Mouse (Mus musculus): Measurements from ENCODE around the gene Samd9l. TPM values are rescaled to one million over a fixed set of nuclear protein-coding genes. Genes with fewer than 3 reads are reported as not detected.
A peak's percentile ranks its signal among the peaks of the same experiment; 100 is the strongest.
"Not testable (repeated sequence)": the region's sequence is repeated elsewhere in the genome, so short reads cannot be mapped to it uniquely, and the experiment has no call there.

The Samd9l gene
- total and polyA plus RNA-seq, 3 experiments = 1.5 to 6.4 (median 5.9) TPM

DNA sequence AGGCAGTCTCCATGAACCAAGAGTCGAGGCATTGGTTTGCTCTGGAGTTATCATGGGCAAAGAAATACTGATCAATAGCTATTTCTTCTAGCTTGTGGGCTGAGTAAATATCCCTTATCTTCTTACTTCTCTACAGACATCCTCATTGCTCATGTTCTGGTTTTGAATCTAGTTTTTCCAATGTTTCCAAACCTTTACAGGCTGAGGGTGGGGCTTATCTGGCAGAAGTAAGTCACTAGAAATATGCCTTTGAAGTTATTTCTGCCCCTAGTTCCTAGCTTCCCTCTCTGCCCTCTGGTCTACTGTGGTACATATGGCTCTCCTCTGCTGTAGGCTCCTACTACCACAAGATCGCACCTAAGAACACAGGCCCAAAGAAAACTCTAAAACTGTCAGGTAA is 20.2 kb downstream of the Samd9l start:
- Histone ChIP-seq H3K79me2 (replicated peaks; ENCODE audit: control insufficient read depth, insufficient read depth, low read length) (no peaks in the 10 kb centered on the region), H3K4me1 (ENCODE audit: control insufficient read depth, insufficient read depth, low read length) (no peaks in the 10 kb centered on the region), H3K9ac (ENCODE audit: low read depth, low read length) (no peak overlapping the region), H3K27me3 (ENCODE audit: control insufficient read depth, insufficient read depth, low read length) (no peaks in the 10 kb centered on the region), H3K27ac (no peak overlapping the region), H3K4me3 (no peak overlapping the region), H3K36me3 (ENCODE audit: control insufficient read depth, insufficient read depth, low read length) (peaks cover 5% of the 10 kb centered on the region)
- DNase-seq = no peak
- 86% methylated on average over 2 of the region's 2 CpGs for WGBS
- intact Hi-C loops (cut with DNase I) = no loop called here
- TF ChIP-seq CTCF (IDR thresholded peaks at IDR 0.05) = no peak
- TF ChIP-seq EP300 (IDR thresholded peaks at IDR 0.05; ENCODE audit: insufficient read depth, low read depth, low read length) = no peak
- no peak for TF ChIP-seq POLR2A (IDR thresholded peaks at IDR 0.05; ENCODE audit: insufficient read depth, low read depth, low read length)

DNA sequence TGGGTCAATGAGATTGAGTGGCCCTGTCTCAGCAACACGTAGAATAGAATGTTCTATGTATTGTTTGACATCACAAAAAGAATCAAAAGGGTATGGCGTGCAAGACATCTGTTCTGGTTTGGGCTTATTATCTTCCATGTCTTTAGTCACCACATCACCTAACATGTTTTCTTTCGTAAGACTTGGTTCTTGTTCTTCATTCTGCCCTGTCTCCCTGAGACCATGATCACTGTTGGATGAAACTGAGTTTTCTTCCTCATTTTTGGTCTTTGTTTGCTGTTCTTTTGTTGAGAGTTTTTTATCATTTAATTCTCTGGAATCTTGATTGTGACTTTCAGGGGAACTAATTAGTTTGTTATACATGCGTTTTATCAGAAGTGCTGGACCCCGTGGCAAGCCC is 22.7 kb downstream of the Samd9l start:
- no peak for TF ChIP-seq POLR2A (IDR thresholded peaks at IDR 0.05; ENCODE audit: insufficient read depth, low read depth, low read length)
- no peak for TF ChIP-seq CTCF (IDR thresholded peaks at IDR 0.05)
- TF ChIP-seq EP300 (IDR thresholded peaks at IDR 0.05; ENCODE audit: insufficient read depth, low read depth, low read length) = no peak
- no peak overlapping the region for H3K27ac ChIP-seq
- H3K4me3 ChIP-seq = no peak overlapping the region
- no peaks in the 10 kb centered on the region for H3K4me1 ChIP-seq (ENCODE audit: control insufficient read depth, insufficient read depth, low read length)
- intact Hi-C loops (cut with DNase I) = no loop called here
- DNase-seq = no peak
- H3K36me3 ChIP-seq (ENCODE audit: control insufficient read depth, insufficient read depth, low read length) = peaks cover 5% of the 10 kb centered on the region
- no peaks in the 10 kb centered on the region for H3K79me2 ChIP-seq (replicated peaks; ENCODE audit: control insufficient read depth, insufficient read depth, low read length)
- 87% methylated on average over 5 of the region's 5 CpGs for WGBS
- H3K27me3 ChIP-seq (ENCODE audit: control insufficient read depth, insufficient read depth, low read length) = 0 out of 2 replicates have a peak, but pooled peaks cover 2% of the 10 kb centered on the region
- no peak overlapping the region for H3K9ac ChIP-seq (ENCODE audit: low read depth, low read length)

DNA sequence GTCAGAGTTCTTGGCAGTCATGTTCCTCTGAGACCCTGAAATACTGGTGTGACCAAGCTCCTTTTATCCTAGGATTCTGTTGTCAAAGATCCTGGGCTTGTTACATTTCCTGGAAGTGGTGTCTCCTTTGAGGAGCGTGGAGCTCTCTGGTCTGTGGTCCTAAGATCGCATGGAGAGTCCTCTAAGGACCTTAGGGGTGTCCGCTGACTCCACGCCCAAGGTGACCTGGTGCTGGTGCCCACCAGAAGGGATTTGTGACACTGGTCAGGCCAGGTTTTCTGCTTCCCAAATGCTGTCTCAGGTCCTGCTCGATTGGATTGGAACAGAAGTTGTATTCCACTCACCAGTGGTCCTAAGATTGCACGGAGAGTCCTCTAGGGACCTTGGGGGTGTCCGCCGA is 29.8 kb downstream of the Samd9l start:
- intact Hi-C loops (cut with DNase I) = no loop called here
- Histone ChIP-seq H3K27ac (no peak overlapping the region), H3K9ac (ENCODE audit: low read depth, low read length) (no peak overlapping the region), H3K79me2 (replicated peaks; ENCODE audit: control insufficient read depth, insufficient read depth, low read length) (no peaks in the 10 kb centered on the region), H3K4me1 (ENCODE audit: control insufficient read depth, insufficient read depth, low read length) (no peaks in the 10 kb centered on the region), H3K4me3 (no peak overlapping the region), H3K27me3 (ENCODE audit: control insufficient read depth, insufficient read depth, low read length) (0 out of 2 replicates have a peak, but pooled peaks cover 2% of the 10 kb centered on the region), H3K36me3 (ENCODE audit: control insufficient read depth, insufficient read depth, low read length) (no peaks in the 10 kb centered on the region)
- TF ChIP-seq POLR2A (IDR thresholded peaks at IDR 0.05; ENCODE audit: insufficient read depth, low read depth, low read length) (no peak), CTCF (IDR thresholded peaks at IDR 0.05) (no peak), EP300 (IDR thresholded peaks at IDR 0.05; ENCODE audit: insufficient read depth, low read depth, low read length) (no peak)
- WGBS = 77% methylated on average over 8 of the region's 8 CpGs
- no peak for DNase-seq

DNA sequence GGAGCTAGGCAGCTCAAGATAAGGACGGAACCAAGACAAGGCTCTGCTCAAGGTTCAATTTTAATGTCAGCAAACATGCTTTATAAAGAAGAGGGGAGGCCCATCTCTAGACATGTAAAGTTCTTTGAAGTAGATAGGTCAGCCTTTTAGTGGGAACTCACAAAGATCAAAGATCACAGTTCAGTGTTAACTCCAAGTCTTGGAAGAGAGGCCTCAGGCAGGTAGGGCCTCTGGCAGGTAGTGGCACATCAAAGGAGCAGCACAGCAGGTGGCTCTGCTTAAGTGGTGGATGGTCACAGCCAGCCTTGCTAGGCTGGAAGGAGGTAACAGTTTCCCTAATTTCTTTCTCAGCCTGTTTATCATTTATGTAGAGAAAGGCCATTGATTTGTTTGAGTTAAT is 33.8 kb downstream of the Samd9l start:
- H3K36me3 ChIP-seq (ENCODE audit: control insufficient read depth, insufficient read depth, low read length); H3K27me3 ChIP-seq (ENCODE audit: control insufficient read depth, insufficient read depth, low read length); DNase-seq; H3K9ac ChIP-seq (ENCODE audit: low read depth, low read length); H3K4me1 ChIP-seq (ENCODE audit: control insufficient read depth, insufficient read depth, low read length); H3K4me3 ChIP-seq; H3K79me2 ChIP-seq (replicated peaks; ENCODE audit: control insufficient read depth, insufficient read depth, low read length); H3K27ac ChIP-seq; intact Hi-C loops (cut with DNase I): not testable (repeated sequence)
- 60% methylated on average over 1 of the region's 1 CpGs for WGBS

DNA sequence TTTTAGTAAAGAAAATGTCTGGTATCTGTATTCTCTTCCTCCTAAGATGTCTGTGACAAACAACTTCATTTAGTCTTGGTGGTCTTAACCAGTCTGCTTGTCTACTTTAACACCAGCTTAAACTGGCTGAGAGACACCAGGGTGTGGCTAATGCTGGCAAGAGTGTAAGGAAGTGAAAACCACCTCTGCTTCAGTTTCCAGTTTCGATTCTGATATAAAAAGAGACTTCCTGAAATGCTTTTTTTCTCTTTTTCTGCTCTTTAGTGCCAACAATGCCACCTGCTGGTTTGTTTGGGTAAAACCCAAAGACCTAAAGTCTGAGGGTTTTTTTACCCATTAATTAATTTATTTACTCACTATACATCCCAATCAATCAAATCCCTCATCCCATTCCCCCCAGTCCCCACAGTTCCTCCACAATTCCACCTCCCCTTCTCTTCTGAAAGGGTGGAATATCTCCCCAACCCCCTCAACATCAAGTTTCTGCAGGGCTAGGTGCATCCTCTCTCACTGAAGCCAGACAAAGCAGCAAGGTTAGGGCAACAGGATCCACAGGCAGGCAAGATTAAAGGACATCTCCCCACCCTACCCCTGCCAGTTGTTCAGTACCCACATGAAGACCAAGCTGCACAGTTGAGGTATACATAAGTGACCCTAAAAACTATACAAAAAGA is 53.3 kb downstream of the Samd9l start:
- intact Hi-C loops (cut with DNase I) = loop anchor here (10.0 kb wide), 1 partner anchor 161 kb away; no protein-coding TSS in a partner anchor
- 0% methylated on average over 1 of the region's 1 CpGs for WGBS
- not testable (repeated sequence) for H3K4me1 ChIP-seq (ENCODE audit: control insufficient read depth, insufficient read depth, low read length); H3K79me2 ChIP-seq (replicated peaks; ENCODE audit: control insufficient read depth, insufficient read depth, low read length); H3K27me3 ChIP-seq (ENCODE audit: control insufficient read depth, insufficient read depth, low read length); H3K9ac ChIP-seq (ENCODE audit: low read depth, low read length); H3K36me3 ChIP-seq (ENCODE audit: control insufficient read depth, insufficient read depth, low read length)
- Histone ChIP-seq H3K4me3 (peak overlapping the region; percentile 51), H3K27ac (peak overlapping the region; percentile 71)
- TF ChIP-seq CTCF (IDR thresholded peaks at IDR 0.05) (peak; percentile 72), POLR2A (IDR thresholded peaks at IDR 0.05; ENCODE audit: insufficient read depth, low read depth, low read length) (peak; percentile 36; the same call in 1 of the 2 replicates)
- DNase-seq = peak; percentile 37 to 43

DNA sequence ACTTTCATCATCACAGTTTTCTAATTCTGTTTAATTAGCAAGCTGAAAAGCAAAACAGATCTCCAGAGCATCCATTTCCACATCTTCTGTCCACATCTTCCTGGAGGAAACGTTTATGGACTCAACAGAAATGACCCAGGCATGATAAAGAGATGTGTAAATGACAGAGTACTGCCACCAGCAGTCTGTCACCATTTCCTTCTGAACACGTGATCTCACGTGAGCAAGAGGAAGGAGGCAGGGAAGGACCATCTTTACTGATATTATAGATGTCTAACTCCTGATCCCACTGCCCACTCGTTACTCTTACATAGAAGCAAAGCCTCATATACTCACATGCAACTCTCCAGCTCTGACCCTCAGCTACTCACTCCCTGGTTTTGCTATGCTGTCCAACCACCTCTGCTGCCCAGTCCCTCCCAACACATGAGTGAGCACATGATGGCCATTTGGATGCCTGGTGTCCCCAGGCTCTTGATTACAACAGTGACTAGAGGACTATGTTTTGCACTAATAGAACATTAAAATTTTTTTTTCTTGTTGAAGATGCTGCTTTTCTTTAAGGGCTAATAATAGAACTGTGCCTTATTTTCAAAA is 54.2 kb downstream of the Samd9l start:
- H3K27me3 ChIP-seq (ENCODE audit: control insufficient read depth, insufficient read depth, low read length); DNase-seq; H3K79me2 ChIP-seq (replicated peaks; ENCODE audit: control insufficient read depth, insufficient read depth, low read length); H3K9ac ChIP-seq (ENCODE audit: low read depth, low read length); H3K36me3 ChIP-seq (ENCODE audit: control insufficient read depth, insufficient read depth, low read length); H3K4me1 ChIP-seq (ENCODE audit: control insufficient read depth, insufficient read depth, low read length): not testable (repeated sequence)
- H3K4me3 ChIP-seq = peak overlapping the region; percentile 51
- WGBS = 26% methylated on average over 3 of the region's 4 CpGs
- intact Hi-C loops (cut with DNase I) = loop anchor here (10.0 kb wide), 1 partner anchor 160 kb away; no protein-coding TSS in a partner anchor
- peak overlapping the region; percentile 71 for H3K27ac ChIP-seq

DNA sequence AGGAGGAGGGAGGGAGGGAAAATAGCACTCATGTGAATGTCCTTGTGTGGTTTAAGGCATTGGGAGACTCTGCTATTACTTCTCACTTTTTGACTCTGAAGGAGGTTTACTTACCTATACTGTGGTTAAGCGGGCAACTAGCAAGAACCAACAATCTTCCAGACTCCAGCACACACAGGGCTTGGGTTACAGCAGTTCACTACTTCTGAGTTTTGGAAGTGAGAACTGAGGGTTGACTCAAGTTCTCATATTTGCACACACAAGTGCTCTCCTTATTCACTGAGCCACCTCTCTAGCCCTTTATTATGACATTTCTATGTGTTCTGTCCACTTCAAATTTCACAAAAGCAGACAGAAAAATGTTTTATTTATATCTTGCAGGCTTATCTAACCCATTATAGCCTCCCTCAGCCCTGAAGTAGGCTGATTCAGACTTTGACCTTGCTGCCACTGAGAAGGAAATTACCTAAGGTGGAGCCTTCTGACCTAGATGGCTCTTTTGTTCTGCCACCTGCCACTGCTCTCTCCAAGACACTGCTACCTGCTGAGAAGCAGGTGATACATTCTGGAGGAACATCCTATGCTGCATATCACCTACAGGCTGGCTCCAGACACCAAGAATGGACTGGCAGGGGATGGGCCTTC is 55.6 kb downstream of the Samd9l start:
- not testable (repeated sequence) for DNase-seq; H3K79me2 ChIP-seq (replicated peaks; ENCODE audit: control insufficient read depth, insufficient read depth, low read length); H3K4me3 ChIP-seq; H3K27ac ChIP-seq; H3K9ac ChIP-seq (ENCODE audit: low read depth, low read length); H3K36me3 ChIP-seq (ENCODE audit: control insufficient read depth, insufficient read depth, low read length); H3K27me3 ChIP-seq (ENCODE audit: control insufficient read depth, insufficient read depth, low read length); H3K4me1 ChIP-seq (ENCODE audit: control insufficient read depth, insufficient read depth, low read length)
- WGBS = 76% methylated on average over 1 of the region's 1 CpGs
- intact Hi-C loops (cut with DNase I) = loop anchor here (5.0 to 10.0 kb wide), 2 partner anchors 54 to 159 kb away; partner anchors contain the start of gene Samd9l

Data from heart, adult 2 months (tissue).